Mouse (Mus musculus) liver, postnatal 0 days (tissue): ENCODE measurements around the gene Ski. TPM values are rescaled to one million over a fixed set of nuclear protein-coding genes. Genes with fewer than 3 reads are reported as not detected.

Experiments
- ATAC-seq: fragments of 200-750 bp; cut with Nextera tagmentation; 2 replicates; pipeline ENCODE4 v1.8.0; 2017; ENCODE audit warnings: mild to moderate bottlenecking, moderate library complexity
- DNase-seq: peaks from one replicate; pipeline ENCODE4 v3.0.0-alpha.2; 2016
- H3K27ac ChIP-seq: fragments of 300-500 bp; sonication (generic); 2 replicates; pipeline ENCODE4 v1.5.1; 2014; ENCODE audit warnings: antibody characterized with exemption, moderate library complexity, mild to moderate bottlenecking, low read depth
- H3K27me3 ChIP-seq: fragments of 300-500 bp; sonication (generic); 2 replicates; pipeline ENCODE4 v1.6.1; 2014; ENCODE audit warnings: low read length, control low read depth, mixed read lengths; ENCODE audit not compliant: insufficient read depth
- H3K36me3 ChIP-seq: fragments of 300-500 bp; sonication (generic); replicated peaks from 2 replicates; pipeline ENCODE4 v1.6.1; 2014; ENCODE audit warnings: mild to moderate bottlenecking, control low read depth, low read length, moderate library complexity, mixed read lengths; ENCODE audit not compliant: insufficient read depth
- H3K4me1 ChIP-seq: fragments of 300-500 bp; sonication (generic); 2 replicates; pipeline ENCODE4 v1.6.1; 2014; ENCODE audit warnings: antibody characterized with exemption, mild to moderate bottlenecking, control low read depth; ENCODE audit not compliant: insufficient read depth
- H3K4me2 ChIP-seq: fragments of 300-500 bp; sonication (generic); 2 replicates; pipeline ENCODE4 v1.6.1; 2014; ENCODE audit warnings: low read depth, mild to moderate bottlenecking, low read length, moderate library complexity, mixed read lengths
- H3K4me3 ChIP-seq: fragments of 300-500 bp; sonication (generic); 2 replicates; pipeline ENCODE4 v1.5.1; 2014; ENCODE audit warnings: low read depth, low read length
- H3K9ac ChIP-seq: fragments of 300-500 bp; sonication (generic); replicated peaks from 2 replicates; pipeline ENCODE4 v1.6.1; 2014; ENCODE audit warnings: mild to moderate bottlenecking, moderate library complexity
- H3K9me3 ChIP-seq: fragments of 300-500 bp; sonication (generic); 2 replicates; pipeline ENCODE4 v1.6.1; 2016; ENCODE audit warnings: mild to moderate bottlenecking, control low read depth, low read length, mixed read lengths
- CTCF ChIP-seq: sonication (generic); IDR thresholded peaks from 2 replicates; pipeline ENCODE4 v1.5.1; 2016; ENCODE audit warnings: antibody characterized with exemption, low read depth
- EP300 ChIP-seq: IDR thresholded peaks from 2 replicates; pipeline ENCODE4 v1.6.1; 2016; ENCODE audit warnings: antibody characterized with exemption, low read depth, mild to moderate bottlenecking
- WGBS: fragments of 180-500 bp; shearing (Covaris S2); extraction: QIAGEN DNeasy Blood & Tissue Kit; methylation state at CpG from one replicate; pipeline ENCODE4 v1.1.7; 2014; ENCODE audit not compliant: insufficient replicate concordance; 5-methylcytosine and 5-hydroxymethylcytosine counted together
- polyA plus RNA-seq: library from polyadenylated mRNA; unstranded; fragments of >200 nt; fragmentation: Nextera tagmentation; extraction: Ambion mirVana; gene quantifications from 2 replicates; pipeline ENCODE4 v1.2.1, GENCODE M21; 2015

Gene Ski
- polyA plus RNA-seq, 1 experiment from 2014 or later, result 3.5 TPM

- WGBS, result 61% methylated on average over 12 of the region's 12 CpGs
These were observed 81.6 kb downstream of the Ski start for GRCm38 (mm10) chr4:155140795-155141265.

GRCm38 (mm10) chr4:155140150-155140549 is 82.2 kb downstream of the Ski start:
- 63% methylated on average over 2 of the region's 2 CpGs for WGBS
- DNase-seq, result no peak
- TF ChIP-seq CTCF, result no peak
- no peak for TF ChIP-seq EP300
- no peak overlapping the region for H3K4me2 ChIP-seq
- no peak overlapping the region for H3K9ac ChIP-seq
- peaks cover 13% of the 10 kb centered on the region; the same call in 1 of the 2 replicates for H3K4me1 ChIP-seq
- H3K9me3 ChIP-seq, result no peaks in the 10 kb centered on the region
- no peak for ATAC-seq
- no peak overlapping the region for H3K27ac ChIP-seq
- H3K4me3 ChIP-seq, result no peak overlapping the region
- no peaks in the 10 kb centered on the region for H3K36me3 ChIP-seq
- H3K27me3 ChIP-seq, result no peaks in the 10 kb centered on the region

More at GRCm38 (mm10) chr4:155140795-155141265, 81.6 kb downstream of the Ski start:
- Histone ChIP-seq H3K36me3 (no peaks in the 10 kb centered on the region), H3K4me1 (peaks cover 13% of the 10 kb centered on the region; the same call in 1 of the 2 replicates), H3K4me3 (no peak overlapping the region), H3K9me3 (no peaks in the 10 kb centered on the region), H3K9ac (no peak overlapping the region), H3K4me2 (no peak overlapping the region), H3K27ac (no peak overlapping the region), H3K27me3 (no peaks in the 10 kb centered on the region)
- DNase-seq, result peak; percentile 35
- ATAC-seq, result no peak
- TF ChIP-seq EP300, result no peak
- no peak for TF ChIP-seq CTCF

- no peak overlapping the region for H3K4me2 ChIP-seq
- H3K27ac ChIP-seq, result no peak overlapping the region
- DNase-seq, result no peak
- H3K4me1 ChIP-seq, result peaks cover 13% of the 10 kb centered on the region; the same call in 1 of the 2 replicates
- H3K4me3 ChIP-seq, result no peak overlapping the region
- no peak for ATAC-seq
- no peaks in the 10 kb centered on the region for H3K36me3 ChIP-seq
- WGBS, result 75% methylated on average over 12 of the region's 12 CpGs
- H3K9me3 ChIP-seq, result no peaks in the 10 kb centered on the region
- no peak overlapping the region for H3K9ac ChIP-seq
- H3K27me3 ChIP-seq, result no peaks in the 10 kb centered on the region
- TF ChIP-seq CTCF (no peak), EP300 (no peak)
These were observed 82.9 kb downstream of the Ski start for GRCm38 (mm10) chr4:155139281-155140045.

GRCm38 (mm10) chr4:155138451-155138850 is 83.9 kb downstream of the Ski start:
- H3K9me3 ChIP-seq, result no peaks in the 10 kb centered on the region
- H3K4me1 ChIP-seq, result peaks cover 13% of the 10 kb centered on the region; the same call in 1 of the 2 replicates
- WGBS, result 65% methylated on average over 8 of the region's 8 CpGs
- no peaks in the 10 kb centered on the region for H3K27me3 ChIP-seq
- DNase-seq (no peak), ATAC-seq (no peak)
- H3K27ac ChIP-seq, result 0 out of 2 replicates have a peak overlapping the region, but pooled peaks have one; percentile 11
- H3K4me2 ChIP-seq, result no peak overlapping the region
- TF ChIP-seq CTCF (no peak), EP300 (no peak)
- H3K36me3 ChIP-seq, result no peaks in the 10 kb centered on the region
- H3K4me3 ChIP-seq, result no peak overlapping the region
- H3K9ac ChIP-seq, result no peak overlapping the region

- no peak for DNase-seq
- Histone ChIP-seq H3K27ac (no peak overlapping the region), H3K27me3 (no peaks in the 10 kb centered on the region)
These were observed 84.5 kb downstream of the Ski start for GRCm38 (mm10) chr4:155137891-155138290.

GRCm38 (mm10) chr4:155135909-155136585 is 86.3 kb downstream of the Ski start:
- 63% methylated on average over 5 of the region's 5 CpGs for WGBS
- ATAC-seq (peak; percentile 93), DNase-seq (peak; percentile 71)
- no peak for TF ChIP-seq EP300
- no peak for TF ChIP-seq CTCF
- no peak overlapping the region for H3K4me3 ChIP-seq
- no peaks in the 10 kb centered on the region for H3K27me3 ChIP-seq
- peaks cover 13% of the 10 kb centered on the region; the same call in 1 of the 2 replicates for H3K4me1 ChIP-seq
- peak overlapping the region; percentile 57; the same call in 1 of the 2 replicates for H3K27ac ChIP-seq
- H3K9ac ChIP-seq, result no peak overlapping the region
- no peaks in the 10 kb centered on the region for H3K9me3 ChIP-seq
- H3K36me3 ChIP-seq, result no peaks in the 10 kb centered on the region
- H3K4me2 ChIP-seq, result no peak overlapping the region

More at GRCm38 (mm10) chr4:155137891-155138290, 84.5 kb downstream of the Ski start:
- no peak overlapping the region for H3K4me2 ChIP-seq
- no peak for ATAC-seq
- H3K9me3 ChIP-seq, result no peaks in the 10 kb centered on the region
- H3K4me3 ChIP-seq, result no peak overlapping the region
- peaks cover 13% of the 10 kb centered on the region; the same call in 1 of the 2 replicates for H3K4me1 ChIP-seq
- H3K9ac ChIP-seq, result no peak overlapping the region
- no peaks in the 10 kb centered on the region for H3K36me3 ChIP-seq
- WGBS, result 84% methylated on average over 7 of the region's 7 CpGs
- TF ChIP-seq CTCF (no peak), EP300 (no peak)
